Mouse (Mus musculus): ENCODE data around the gene Slc6a4.

Slc6a4 gene

GRCm38 (mm10) chr11:76997916-76998704, at the start of gene Slc6a4:
Slc6a4 (plus strand) TSS chr11:76998603.
- DNase-seq (ENCODE audit: low read depth, low spot score) = no peak

- no peak for DNase-seq (ENCODE audit: low read depth, low spot score)
Observed at GRCm38 (mm10) chr11:76953536-76953935, 44.9 kb upstream of the Slc6a4 start.

GRCm38 (mm10) chr11:76965703-76966102, 32.7 kb upstream of the Slc6a4 start:
- DNase-seq (ENCODE audit: low read depth, low spot score) = no peak

GRCm38 (mm10) chr11:76970328-76970727, 28.1 kb upstream of the Slc6a4 start:
- no peak for DNase-seq (ENCODE audit: low read depth, low spot score)

- no peak for DNase-seq (ENCODE audit: low read depth, low spot score)
Observed at GRCm38 (mm10) chr11:76974680-76975319, 23.6 kb upstream of the Slc6a4 start.

GRCm38 (mm10) chr11:76981570-76982141, 16.7 kb upstream of the Slc6a4 start:
- no peak for DNase-seq (ENCODE audit: low read depth, low spot score)

- no peak for DNase-seq (ENCODE audit: low read depth, low spot score)
Observed at GRCm38 (mm10) chr11:76982415-76982814, 16.0 kb upstream of the Slc6a4 start.

- DNase-seq (ENCODE audit: low read depth, low spot score) = no peak
Observed at GRCm38 (mm10) chr11:76983641-76984040, 14.8 kb upstream of the Slc6a4 start.

- DNase-seq (ENCODE audit: low read depth, low spot score) = no peak
Observed at GRCm38 (mm10) chr11:76984173-76984572, 14.2 kb upstream of the Slc6a4 start.

GRCm38 (mm10) chr11:76990839-76991238, 7.6 kb upstream of the Slc6a4 start:
- DNase-seq (ENCODE audit: low read depth, low spot score) = no peak

GRCm38 (mm10) chr11:76992886-76993285, 5.5 kb upstream of the Slc6a4 start:
- DNase-seq (ENCODE audit: low read depth, low spot score) = peak; percentile 72

GRCm38 (mm10) chr11:76995966-76996672, 2.3 kb upstream of the Slc6a4 start:
- DNase-seq (ENCODE audit: low read depth, low spot score) = no peak

- DNase-seq (ENCODE audit: low read depth, low spot score) = peak; percentile 85
Observed at GRCm38 (mm10) chr11:76997305-76997704, 1.1 kb upstream of the Slc6a4 start.

- no peak for DNase-seq (ENCODE audit: low read depth, low spot score)
Observed at GRCm38 (mm10) chr11:76998705-76999226, 363 bp downstream of the Slc6a4 start.

- no peak for DNase-seq (ENCODE audit: low read depth, low spot score)
Observed at GRCm38 (mm10) chr11:77000741-77001140, 2.3 kb downstream of the Slc6a4 start.

GRCm38 (mm10) chr11:77002361-77002760, 4.0 kb downstream of the Slc6a4 start:
- no peak for DNase-seq (ENCODE audit: low read depth, low spot score)

- DNase-seq (ENCODE audit: low read depth, low spot score) = no peak
Observed at GRCm38 (mm10) chr11:77005881-77006280, 7.5 kb downstream of the Slc6a4 start.

- no peak for DNase-seq (ENCODE audit: low read depth, low spot score)
Observed at GRCm38 (mm10) chr11:77006616-77007015, 8.2 kb downstream of the Slc6a4 start.

- peak; percentile 22 for DNase-seq (ENCODE audit: low read depth, low spot score)
Observed at GRCm38 (mm10) chr11:77009069-77010025, 10.9 kb downstream of the Slc6a4 start.

- no peak for DNase-seq (ENCODE audit: low read depth, low spot score)
Observed at GRCm38 (mm10) chr11:77010762-77011475, 12.5 kb downstream of the Slc6a4 start.
